Comparison of ENCODE assay signal across 8 mouse cellular contexts in the genomic region with DNA sequence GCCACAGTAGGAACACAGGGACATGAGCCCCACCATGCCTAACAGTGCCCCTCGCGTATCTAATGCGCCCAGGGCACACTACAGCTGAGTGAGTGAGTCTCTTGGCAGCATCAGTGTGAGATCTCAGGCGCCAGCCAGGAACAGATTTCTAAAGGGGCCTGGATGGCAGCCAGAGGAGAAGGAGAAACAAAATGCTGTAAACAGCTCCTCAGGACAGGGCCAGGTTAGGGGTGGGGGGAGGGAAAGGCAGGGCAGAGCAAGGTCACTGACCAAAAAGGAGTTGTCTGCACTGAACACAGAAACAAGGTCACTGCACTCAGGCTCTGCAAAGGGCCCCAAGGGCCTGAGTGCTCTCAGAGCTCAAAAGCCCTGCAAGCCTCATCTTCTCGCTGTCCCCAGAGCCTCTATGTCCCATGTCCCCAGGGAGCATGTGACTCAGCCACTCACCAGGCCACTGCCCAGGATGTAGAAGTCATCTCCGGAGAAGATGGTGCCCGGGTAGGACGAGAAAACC. TPM values are rescaled to one million over a fixed set of nuclear protein-coding genes. Genes with fewer than 3 reads are reported as not detected.
DNase-seq lines count a peak whose midpoint lies in the region.

No protein-coding gene starts in this region.

- intact Hi-C loops in heart, postnatal 25 days (cut with DNase I) = no loop called here
- intact Hi-C loops in left cerebral cortex, postnatal 4 days (cut with DNase I) = no loop called here

- peak; percentile 65 to 76 for DNase-seq in heart, adult 18-20 months
- no peak for DNase-seq in heart, postnatal 25 days (ENCODE audit: low spot score)
- DNase-seq in ovary, adult 18-20 months (ENCODE audit: low spot score) = peak; percentile 65
- DNase-seq in ovary, postnatal 14 days (ENCODE audit: low spot score) = no peak
- DNase-seq in gastrocnemius, postnatal 25 days = peak; percentile 56
- DNase-seq in left cerebral cortex, postnatal 4 days = peak; percentile 70
- DNase-seq in urinary bladder, postnatal 14 days (ENCODE audit: low spot score) = no peak
- no peak for DNase-seq in frontal cortex, postnatal 14 days (ENCODE audit: low spot score in 2 of 2)

RNA-seq across cellular contexts. Expression of a gene that starts 12.7 kb away (rescaled TPM):
- 10 to 100 TPM; 47.4 to 50.3 TPM for total RNA-seq in heart, adult 18-20 months (2021)
- 10 to 100 TPM; 33.2 to 37.1 TPM for total RNA-seq in heart, postnatal 25 days (2021)
- 10 to 100 TPM; 29.1 to 32.6 TPM for total RNA-seq in gastrocnemius, postnatal 25 days (2021)
- total RNA-seq in left cerebral cortex, postnatal 4 days (2021) = 10 to 100 TPM; 38.8 to 43.9 TPM

RNA-seq across cellular contexts. Expression of a gene that starts 14.4 kb away (rescaled TPM):
- total RNA-seq in heart, adult 18-20 months (2021) = 1 to 10 TPM in 1 of 2 experiments, under 1 TPM in 1; 0.87 to 2.4 TPM
- 1 to 10 TPM; 1.2 to 1.3 TPM for total RNA-seq in heart, postnatal 25 days (2021)
- total RNA-seq in gastrocnemius, postnatal 25 days (2021) = not detected
- total RNA-seq in left cerebral cortex, postnatal 4 days (2021) = not detected

RNA-seq across cellular contexts. Expression of a gene that starts 18.1 kb away (rescaled TPM):
- total RNA-seq in heart, adult 18-20 months (2021) = 1 to 10 TPM; 6.8 to 9.4 TPM
- total RNA-seq in heart, postnatal 25 days (2021) = 1 to 10 TPM; 8.8 to 9.6 TPM
- under 1 TPM; 0.31 to 0.64 TPM for total RNA-seq in gastrocnemius, postnatal 25 days (2021)
- total RNA-seq in left cerebral cortex, postnatal 4 days (2021) = 1 to 10 TPM; 2.4 to 3.7 TPM

RNA-seq across cellular contexts. Expression of a gene that starts 20.2 kb away (rescaled TPM):
- total RNA-seq in heart, adult 18-20 months (2021) = 10 to 100 TPM in 1 of 2 experiments, 1 to 10 TPM in 1; 9.5 to 11.3 TPM
- 10 to 100 TPM in 1 of 2 experiments, 1 to 10 TPM in 1; 9.3 to 12.6 TPM for total RNA-seq in heart, postnatal 25 days (2021)
- total RNA-seq in gastrocnemius, postnatal 25 days (2021) = 10 to 100 TPM in 1 of 2 experiments, 1 to 10 TPM in 1; 9.4 to 11.7 TPM
- 1 to 10 TPM; 3.3 to 4.6 TPM for total RNA-seq in left cerebral cortex, postnatal 4 days (2021)

RNA-seq across cellular contexts. Expression of a gene that starts 59.2 kb away (rescaled TPM):
- total RNA-seq in heart, adult 18-20 months (2021) = not detected
- not detected for total RNA-seq in heart, postnatal 25 days (2021)
- not detected for total RNA-seq in gastrocnemius, postnatal 25 days (2021)
- total RNA-seq in left cerebral cortex, postnatal 4 days (2021) = 1 to 10 TPM in 1 of 2 experiments, under 1 TPM in 1; 0.86 to 1.4 TPM

Comparison
In these comparisons a context has a peak if more than half of its experiments do, and no peak if none do; other contexts are left out.
1. DNase-seq: peak in heart, adult 18-20 months (2 of 2), ovary, adult 18-20 months (single experiment), gastrocnemius, postnatal 25 days (single experiment) and left cerebral cortex, postnatal 4 days (single experiment); none in heart, postnatal 25 days (single experiment), ovary, postnatal 14 days (single experiment), urinary bladder, postnatal 14 days (single experiment) and frontal cortex, postnatal 14 days (0 of 2).